Mouse (Mus musculus) ZHBTc4 (cell line): ENCODE data around the gene Igsf3.

Source experiments
- DNase-seq: peaks from one replicate; pipeline ENCODE4 v3.0.0-alpha.2; 2011; ENCODE audit warnings: low read depth, low spot score

Gene Igsf3

DNA sequence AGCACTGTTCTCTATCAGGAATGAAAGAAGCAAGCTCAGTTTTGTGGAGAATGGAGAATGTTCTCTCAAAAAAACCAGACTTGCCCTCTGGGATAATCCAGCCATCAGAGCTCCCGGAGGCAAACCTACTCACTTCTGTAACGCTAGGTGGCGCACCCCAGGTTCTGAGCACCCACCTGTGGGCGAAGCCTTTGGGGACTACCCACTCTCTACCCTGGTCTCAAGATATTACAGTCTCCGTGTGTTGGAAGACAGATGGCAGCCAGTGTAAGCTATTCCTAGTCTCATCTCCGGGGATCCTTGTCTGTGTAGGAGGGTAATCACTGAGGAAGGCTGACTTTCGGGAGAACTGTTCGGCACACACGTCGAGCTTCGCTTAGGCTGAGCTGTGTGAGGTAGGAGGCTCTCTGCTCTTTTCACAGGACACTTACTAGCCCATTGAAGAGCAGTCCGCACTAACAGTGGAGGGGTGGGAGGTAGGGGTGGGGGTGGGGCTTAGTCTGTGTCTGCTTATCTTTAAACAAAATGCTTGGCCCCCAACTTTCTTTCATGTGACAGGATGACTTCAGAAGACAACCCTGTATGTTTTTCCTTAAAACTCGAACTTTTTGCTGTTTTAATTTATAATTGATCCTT is 4.4 kb upstream of the Igsf3 start:
- DNase-seq = peak; percentile 84

DNA sequence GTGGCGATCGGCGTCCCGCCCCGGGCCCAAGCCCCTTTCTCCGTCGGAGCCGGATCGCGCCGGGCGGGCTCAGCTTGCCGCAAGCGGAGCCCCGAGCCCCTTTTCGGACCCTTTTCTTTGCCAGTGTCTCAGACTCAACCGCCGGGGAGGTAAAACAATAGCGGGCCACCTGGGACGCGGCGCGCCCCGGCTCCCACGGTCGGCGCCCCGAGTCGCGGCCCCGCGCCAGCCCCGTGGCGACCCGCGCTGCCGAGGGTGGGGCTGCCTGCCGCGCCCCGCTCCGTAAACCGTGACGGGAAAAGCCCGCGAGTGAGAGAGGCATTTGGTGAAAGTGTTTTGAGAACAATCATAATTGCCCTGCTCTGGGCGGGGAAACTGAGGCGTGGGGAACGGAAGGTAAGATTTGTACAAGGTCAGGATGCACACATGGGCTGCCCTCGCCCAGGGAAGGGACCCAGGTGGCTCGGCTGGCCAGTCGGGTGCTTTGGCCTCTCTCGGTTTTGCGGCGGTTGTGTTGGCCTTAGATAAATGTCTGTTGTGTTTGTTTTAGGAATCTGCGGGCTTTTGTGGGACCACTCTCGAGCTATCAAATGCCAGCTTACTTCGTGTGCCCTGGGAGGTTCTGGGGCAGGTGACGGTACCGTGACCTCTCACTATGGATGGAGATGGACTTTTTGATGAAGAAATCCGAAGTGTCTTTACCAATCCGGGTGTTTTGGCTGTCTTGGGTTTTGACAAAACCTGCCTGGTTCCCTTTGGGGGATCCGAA is 557 bp downstream of the Igsf3 start:
- DNase-seq = no peak

DNA sequence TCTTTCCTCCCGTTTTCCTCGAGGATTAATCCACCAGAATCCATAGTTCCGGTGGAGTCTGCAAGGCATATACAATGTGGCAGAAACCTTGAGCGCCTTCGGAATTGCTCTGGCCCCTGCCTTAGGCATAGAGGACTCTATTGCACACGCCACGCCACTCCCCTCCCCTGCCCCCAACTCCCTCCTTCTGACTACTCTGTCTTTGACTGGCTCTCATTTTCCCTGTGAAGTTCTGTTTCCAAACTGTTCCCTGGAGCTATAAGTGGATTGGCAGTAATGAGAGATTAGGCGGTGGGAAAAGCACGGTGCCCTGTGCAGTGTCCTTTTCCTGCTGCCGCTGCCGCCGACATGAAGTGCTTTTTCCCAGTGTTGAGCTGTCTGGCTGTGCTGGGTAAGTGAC is 1.2 kb downstream of the Igsf3 start:
- peak; percentile 39 for DNase-seq

DNA sequence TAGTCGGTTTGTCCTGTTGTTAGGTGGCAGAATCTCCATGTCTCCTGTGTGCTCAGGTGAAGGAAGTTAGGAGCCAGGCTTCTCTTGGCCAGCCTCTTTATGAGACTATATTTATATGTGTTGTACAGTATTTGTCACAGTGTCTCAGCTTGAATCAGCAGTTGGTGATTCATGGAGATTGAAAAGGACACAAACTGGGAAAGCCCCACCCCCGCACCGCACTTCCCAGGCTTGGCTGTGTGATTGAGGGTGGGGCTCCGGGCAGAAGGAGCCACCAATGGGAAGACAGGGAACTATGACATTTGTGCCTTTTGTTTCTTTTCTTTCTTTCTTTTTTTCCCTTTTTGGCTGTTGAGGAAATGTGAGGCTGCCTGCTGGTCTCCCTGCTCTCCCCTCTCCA is 2.9 kb downstream of the Igsf3 start:
- DNase-seq = no peak

DNA sequence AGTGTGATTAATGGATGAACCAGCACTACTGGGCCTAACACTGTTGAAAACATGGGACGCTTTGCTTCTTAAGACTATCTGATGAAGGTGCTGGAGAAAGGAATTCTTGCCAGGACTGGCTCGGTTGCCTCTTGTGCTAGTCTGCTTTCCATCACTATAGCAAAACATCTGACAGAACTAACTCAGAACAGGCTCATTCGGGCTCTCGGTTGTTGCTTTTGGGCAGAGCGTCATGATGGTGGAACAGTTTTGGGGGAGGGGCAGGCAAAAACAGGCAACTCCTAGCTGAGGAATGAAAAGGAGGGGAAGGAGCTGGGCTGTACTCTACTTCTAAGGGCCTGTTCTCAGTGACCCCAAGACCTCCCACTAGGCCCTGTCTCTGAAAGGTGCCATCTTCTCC is 4.8 kb downstream of the Igsf3 start:
- DNase-seq = peak; percentile 45

DNA sequence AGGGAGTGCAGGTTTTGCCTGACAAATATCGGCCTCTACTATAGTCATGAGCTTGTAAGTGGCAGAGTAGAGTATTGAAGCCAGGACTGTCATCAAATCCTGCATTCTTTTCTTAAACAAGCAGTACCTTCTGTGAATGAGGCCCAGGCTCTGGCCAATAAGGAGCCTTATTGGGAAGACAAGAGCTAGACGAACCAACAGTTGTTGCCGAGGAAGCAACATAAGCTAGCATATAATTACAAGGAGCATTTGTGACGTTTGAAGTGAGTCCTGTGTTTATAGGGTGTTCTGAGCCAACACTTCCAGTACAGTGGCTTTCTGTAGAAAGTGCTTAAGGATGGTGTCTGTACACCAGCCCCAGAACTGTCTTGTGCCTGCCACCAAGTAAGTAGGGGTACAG is 5.9 kb downstream of the Igsf3 start:
- no peak for DNase-seq

DNA sequence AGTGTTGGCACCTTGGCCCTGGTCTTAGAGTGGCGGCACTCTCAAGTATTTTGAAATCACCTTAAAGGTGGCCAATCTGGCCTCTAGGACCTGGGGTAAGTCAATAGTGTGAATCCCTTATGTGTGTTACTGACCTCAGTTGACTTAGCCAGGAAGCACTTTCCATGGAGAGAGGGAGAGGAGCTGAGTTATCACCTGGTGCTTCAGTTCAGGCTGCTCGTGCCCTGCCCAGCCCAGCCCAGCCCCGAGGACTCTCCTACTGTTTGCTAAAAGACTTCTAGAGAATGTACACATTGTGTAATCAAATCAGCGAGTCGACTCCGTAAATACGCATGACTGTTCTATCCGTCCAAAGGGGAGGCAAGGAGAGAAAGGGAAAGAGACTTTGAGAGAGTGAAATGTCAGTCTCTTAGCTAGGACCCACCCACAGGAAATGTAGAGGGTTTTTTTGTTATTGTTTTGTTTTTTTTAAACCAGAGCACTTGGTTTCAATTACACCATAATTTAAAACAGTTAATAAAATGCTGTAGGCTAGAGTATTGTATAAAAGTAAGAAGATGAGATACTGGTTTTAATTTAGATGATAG is 9.6 kb downstream of the Igsf3 start:
- no peak for DNase-seq

DNA sequence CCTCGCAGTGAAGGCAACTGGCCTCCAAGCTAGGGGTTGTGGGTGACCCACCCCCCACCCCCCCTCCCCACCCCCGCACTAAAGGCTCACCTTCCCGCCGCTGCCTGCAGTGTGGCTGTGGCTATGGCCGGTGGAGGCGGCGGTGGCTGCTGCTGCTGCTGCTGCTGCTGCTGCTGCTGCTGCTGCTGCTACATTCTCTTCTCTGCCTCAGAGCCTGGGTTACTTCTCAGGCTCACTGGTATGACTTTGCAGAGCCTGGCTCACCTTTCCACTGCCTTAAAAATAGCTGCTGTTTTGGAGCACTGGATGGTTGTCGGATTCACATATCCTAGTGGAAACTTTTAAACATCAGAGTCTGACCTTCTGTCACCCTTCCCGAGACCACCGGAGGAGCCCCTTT is 11.0 kb downstream of the Igsf3 start:
- DNase-seq = no peak

DNA sequence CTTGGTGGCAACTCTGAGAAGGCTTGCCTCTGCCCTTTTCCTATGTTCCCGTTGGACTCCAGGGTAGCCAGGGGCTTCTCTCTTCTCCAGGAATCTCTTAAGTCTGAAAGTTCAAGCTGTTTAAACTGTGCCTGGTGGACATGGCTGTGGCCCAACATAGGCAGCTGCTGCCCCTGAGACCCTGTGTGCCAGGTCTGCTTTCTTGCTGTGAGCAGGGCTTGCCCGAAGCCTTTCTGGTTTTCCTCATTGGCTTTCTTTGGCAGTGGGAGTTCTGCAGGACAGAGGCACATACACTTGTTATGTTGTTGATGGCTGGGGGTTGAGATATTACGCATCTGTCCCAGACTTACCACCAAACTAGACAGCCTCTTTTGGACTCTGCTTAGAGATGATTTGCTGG is 12.7 kb downstream of the Igsf3 start:
- DNase-seq = no peak

DNA sequence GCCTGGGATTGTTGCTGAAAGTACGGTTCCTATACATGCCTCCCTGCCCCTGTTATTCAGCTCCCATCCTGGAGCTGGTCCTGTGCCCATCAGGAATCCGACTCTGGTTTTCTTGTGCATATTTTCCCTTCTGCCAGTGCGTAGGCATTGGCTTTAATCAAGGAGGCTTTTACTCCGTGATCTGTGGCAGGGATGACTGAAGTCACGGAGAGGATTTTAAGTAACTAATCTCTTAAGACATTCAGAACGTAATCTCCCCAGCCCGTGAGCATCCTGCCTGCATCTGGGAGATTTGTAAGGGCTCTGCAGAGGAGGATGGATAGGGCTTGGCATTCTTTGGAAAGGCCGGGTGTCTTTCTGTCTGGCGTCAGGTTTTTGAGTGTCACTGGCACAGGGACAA is 13.6 kb downstream of the Igsf3 start:
- no peak for DNase-seq

DNA sequence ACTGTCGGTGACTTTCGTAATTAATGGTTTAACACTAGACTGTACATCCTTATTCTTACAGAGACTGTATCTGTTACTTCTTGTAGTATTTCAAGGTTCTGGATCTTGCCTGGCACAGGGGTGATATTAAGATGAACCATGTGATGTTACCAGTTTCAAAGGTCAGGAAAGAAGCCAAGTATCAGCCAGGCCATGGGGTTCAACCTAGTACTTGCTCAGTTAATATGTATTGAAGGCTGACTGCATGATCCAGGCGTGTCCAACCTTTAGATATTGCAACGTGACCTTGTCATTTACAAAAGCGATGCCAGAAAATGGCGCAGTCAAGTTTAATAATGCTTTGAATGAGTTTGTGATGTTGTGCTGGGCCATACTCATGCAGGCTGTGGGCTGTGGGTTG is 15.1 kb downstream of the Igsf3 start:
- no peak for DNase-seq

DNA sequence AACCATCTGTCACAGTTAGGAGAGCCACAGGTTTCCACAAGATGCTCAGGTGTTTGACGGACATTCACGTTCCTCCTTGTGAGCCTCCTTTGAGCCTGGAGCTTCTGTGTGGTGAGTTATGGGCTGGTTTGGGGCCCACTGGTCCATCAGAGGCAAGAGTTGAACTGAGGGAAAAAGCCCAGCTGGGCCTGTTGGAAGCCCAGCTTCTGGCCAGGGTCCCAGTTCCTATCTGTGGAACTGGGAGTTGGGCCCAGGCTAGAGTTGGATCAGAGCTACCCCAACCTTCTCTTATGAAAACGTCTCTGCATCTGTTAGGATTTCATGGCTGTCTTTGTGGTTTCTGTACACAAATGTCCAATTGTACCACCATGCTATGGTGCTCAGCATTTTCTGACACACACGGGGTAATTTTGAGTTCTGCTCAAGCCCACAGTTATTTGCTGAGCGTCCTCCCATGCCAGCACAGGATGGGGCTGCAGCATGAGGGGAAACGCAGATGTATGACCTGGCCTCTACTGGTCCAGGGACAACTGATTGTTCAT is 16.3 kb downstream of the Igsf3 start:
- DNase-seq = no peak

DNA sequence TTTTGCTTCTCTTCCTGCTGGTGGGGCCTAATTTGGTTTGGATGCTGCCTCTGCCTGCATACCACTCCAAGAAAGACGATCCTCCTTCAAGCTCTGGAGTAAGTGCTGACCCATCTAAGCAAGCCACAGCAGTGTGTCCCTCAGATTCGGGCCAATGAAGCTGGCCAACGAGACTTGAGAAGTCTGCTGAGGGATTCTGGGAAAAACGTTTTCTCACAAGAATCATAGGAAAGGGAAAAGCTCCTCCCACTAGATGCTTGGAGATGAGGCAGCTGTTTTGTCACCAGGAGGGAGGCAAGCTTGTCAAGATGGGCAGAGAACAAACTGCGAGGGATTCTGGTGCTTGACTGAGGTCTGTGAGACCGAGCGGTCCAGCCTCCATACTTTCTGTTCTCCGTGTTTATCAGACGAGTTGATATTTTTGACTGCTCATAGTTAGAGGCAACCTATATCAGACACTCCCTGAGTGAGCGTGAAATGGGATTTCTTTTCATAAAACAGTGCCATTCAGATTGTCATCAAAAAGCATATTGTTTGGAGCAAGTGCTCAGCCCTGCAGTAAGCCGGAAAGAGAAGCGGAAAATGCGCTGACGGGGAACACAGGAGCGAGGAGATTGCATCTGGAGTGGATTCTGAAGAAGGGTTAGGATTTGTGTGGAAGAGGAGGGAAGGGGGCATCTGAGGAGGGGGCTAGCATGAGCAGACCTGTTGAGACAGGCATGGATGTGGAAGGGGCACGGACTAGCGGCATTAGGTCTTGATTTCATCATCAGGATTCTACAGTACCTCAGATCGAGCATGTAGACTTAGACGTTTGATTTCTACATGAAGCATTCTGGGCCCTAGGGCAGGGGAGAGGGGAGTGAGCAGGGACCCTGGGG is 17.0 kb downstream of the Igsf3 start:
- DNase-seq = no peak

DNA sequence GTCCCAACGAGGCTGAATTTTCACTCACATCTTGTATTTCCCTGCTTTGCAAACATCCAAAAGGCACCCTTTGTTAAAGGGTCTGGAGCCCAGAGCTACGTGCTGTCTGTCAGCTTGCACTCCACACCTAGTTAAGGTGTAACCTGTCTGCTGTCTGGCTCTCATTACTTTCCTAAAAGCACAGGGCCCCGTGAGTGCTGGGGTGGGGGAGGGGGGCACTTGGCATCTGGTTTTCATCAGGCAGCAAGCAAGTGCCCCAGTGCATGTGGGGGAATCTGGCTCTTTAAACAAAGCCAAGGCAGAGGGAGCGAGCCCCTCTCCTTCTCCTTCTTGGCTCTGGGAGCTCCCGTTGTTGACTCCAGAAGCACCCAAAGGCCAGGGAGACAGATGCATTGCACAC is 18.5 kb downstream of the Igsf3 start:
- DNase-seq = no peak

DNA sequence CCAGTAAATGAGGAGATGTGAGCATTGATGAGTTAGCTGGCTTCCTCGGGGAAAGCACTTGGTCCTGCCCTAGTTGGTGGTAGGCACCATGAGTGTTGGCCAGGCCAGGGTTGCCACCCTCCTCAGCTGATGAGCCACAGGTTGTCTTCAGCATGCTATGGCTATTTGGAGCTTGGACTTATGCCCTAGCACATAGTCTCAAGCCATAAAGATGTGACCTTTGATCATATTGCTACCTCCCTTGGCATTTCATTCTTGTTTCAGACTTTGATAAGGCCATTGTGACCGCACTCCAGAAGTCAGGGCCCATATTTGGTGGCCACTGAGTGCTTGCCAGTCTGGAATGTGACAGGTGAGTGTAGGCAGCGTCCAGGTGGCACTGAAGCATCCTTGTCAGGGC is 19.2 kb downstream of the Igsf3 start:
- DNase-seq = no peak

DNA sequence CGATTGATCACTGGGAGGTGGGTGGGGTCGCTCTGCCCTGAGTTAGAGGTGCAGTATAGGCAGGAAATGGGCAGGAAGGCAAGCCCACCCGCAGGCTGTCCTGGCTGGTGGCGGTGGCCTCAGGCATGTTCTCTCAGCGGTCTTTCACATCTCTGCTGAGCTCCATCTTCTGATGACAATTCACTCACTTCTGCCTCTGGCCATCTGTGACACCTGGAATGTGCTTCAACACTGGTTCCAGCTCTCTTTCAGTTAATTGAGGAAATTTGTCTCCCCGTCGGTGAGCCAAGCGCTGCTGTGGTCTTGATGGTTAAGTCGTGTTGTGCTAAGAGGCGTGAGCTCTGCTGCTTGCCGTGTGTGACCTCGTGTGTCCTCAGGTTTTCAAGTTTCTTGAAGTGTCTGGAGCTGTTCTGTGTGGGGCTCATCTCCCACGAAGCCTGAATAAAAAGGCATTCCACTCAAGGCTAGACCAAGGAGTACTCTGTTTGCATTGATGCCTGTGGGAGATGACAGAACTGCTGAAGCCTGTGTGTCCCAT is 19.9 kb downstream of the Igsf3 start:
- peak; percentile 62 for DNase-seq

DNA sequence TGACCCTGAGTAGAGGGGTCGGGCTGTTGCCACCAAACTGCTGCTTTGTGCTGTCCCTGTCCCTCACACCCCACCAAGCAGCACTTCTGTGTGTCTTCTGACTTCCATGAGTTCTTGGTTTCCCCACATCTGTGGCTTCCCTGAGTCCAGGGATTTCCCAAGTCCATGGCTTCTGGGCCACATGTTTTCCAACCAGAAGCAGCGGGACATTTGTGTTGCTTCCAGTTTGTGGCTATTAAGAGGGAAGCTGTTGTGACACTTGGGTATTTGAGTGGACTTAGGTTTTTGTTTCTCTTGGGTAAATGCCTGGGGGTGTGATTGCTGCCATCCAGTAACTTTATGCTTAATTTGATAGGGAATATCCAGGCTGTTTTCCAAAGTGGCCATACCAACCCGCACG is 20.5 kb downstream of the Igsf3 start:
- no peak for DNase-seq

DNA sequence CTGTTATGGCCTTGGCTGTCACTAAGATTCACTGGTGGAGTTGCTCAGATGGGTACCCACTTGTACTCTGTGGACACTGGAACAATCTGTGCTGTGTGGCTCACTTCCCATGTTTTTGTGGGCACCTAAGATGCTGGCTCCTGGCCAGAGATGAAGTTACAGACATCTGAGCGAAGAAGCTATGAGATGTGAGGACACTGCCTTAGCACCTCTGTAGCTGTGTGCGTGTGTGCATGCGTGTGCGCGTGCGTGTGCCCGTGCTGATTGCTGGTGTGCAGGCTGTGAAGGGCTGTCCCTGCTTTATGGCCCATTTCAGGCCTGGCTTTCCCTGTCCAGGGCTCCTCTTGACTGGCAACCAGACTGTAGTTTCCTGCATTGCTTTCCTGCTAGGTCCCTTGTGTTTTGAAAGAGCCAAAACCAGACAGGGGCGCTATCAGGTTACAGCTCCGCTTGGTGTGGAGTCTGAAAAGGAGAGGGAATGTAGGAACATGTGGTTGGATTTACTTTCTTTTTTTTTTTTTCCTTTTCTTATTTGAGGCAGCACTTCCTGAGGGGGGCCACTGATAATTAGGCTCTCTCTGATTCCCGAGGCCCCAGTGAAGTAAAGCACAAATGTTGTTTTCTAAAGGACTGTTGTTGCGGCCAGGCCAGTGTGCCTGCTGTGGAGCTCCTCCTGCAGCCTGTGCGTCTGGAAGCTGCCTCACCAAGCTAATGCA is 21.3 kb downstream of the Igsf3 start:
- no peak for DNase-seq

DNA sequence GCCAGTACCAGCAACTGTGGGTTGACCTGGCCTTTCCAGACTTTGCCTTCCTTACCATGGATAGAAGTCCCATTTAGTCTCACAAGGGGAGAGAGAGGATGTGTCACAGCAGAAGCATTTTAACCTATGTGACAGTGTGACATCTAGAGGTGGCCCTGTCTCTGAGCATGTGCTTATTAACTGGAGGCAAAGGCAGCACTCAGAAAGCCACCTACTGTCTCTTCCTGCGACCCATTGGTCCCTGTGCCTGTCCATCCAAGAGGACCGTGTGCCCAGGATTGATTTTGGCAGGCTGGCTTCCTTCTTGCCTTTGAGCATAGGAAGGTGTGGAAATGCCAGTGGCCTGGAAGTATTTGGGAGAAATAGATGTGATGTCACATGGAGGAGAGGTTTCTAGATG is 22.0 kb downstream of the Igsf3 start:
- DNase-seq = no peak

DNA sequence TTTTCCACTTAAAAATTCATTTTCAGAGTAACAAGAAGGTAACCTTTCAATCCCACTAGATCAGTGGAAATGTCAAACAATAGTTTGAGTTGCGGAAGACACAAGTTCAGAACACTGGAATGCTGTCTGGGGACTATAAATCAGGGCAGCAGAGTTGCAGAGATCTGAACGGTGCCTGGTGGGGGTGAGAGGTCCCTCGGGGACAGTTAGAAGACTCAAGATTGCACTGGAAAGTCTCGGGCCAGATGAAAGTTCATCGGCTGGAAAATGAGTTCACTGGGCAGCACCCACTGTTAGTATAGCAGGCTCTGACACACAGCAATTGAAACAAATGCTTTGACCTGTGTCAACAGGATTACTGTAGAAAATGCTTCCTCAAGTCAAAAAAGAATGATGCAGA is 24.6 kb downstream of the Igsf3 start:
- DNase-seq = no peak
